Mouse (Mus musculus) E14TG2a.4 (cell line): ENCODE measurements around the gene Trim71.

Experiments
- CTCF ChIP-seq: conservative IDR thresholded peaks from 2 replicates; pipeline ENCODE4 v1.5.1; 2014; ENCODE audit warnings: low read length
- NANOG ChIP-seq: IDR thresholded peaks from 2 replicates; pipeline ENCODE4 v1.6.1; 2014; ENCODE audit warnings: borderline replicate concordance, low read length, mixed read lengths
- POU5F1 ChIP-seq: IDR thresholded peaks from 2 replicates; pipeline ENCODE4 v1.6.1; 2014; ENCODE audit warnings: low read length, borderline replicate concordance

DNA sequence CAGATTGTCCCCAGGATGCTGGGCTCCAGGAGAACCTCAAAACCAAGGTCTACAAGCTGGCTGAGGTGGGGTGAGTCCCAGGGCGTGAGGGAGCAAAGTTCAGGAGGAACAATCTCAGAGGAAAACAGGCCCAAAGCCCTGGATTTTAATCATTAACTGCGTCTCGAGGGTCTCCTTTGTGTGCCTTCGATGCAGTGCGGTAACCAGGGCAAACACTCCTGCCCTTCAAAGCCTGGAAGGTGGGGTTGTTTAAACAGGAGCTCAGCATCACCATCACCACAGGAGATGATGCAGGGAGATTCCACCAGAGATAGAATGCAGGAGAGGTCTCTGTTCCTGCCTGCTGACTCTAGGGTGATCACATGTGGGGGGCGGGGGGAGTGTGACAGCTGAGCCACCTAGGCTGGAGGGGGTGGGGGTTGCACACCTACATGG lies 16.5 kb downstream of the Trim71 start:
- no peak for TF ChIP-seq CTCF
- no peak for TF ChIP-seq NANOG
- TF ChIP-seq POU5F1 = no peak
